Mouse (Mus musculus): Measurements from ENCODE around the gene Dscaml1.

Dscaml1 gene

GRCm38 (mm10) chr9:45458363-45458762 lies 31.9 kb downstream of the Dscaml1 start:
- no peak for DNase-seq

GRCm38 (mm10) chr9:45465396-45466019 lies 39.1 kb downstream of the Dscaml1 start:
- DNase-seq: no peak

- no peak for DNase-seq
Measured at GRCm38 (mm10) chr9:45468235-45468634, 41.8 kb downstream of the Dscaml1 start.

- peak; percentile 36 for DNase-seq
Measured at GRCm38 (mm10) chr9:45470746-45471471, 44.5 kb downstream of the Dscaml1 start.

GRCm38 (mm10) chr9:45471691-45472090 lies 45.3 kb downstream of the Dscaml1 start:
- DNase-seq: no peak

- no peak for DNase-seq
Measured at GRCm38 (mm10) chr9:45474874-45475273, 48.4 kb downstream of the Dscaml1 start.

GRCm38 (mm10) chr9:45480936-45481335 lies 54.5 kb downstream of the Dscaml1 start:
- no peak for DNase-seq

- DNase-seq: peak; percentile 5
Measured at GRCm38 (mm10) chr9:45486665-45487074, 60.2 kb downstream of the Dscaml1 start.

GRCm38 (mm10) chr9:45487179-45487801 lies 60.9 kb downstream of the Dscaml1 start:
- no peak for DNase-seq

- no peak for DNase-seq
Measured at GRCm38 (mm10) chr9:45490899-45491298, 64.5 kb downstream of the Dscaml1 start.

- DNase-seq: no peak
Measured at GRCm38 (mm10) chr9:45494889-45495288, 68.5 kb downstream of the Dscaml1 start.

- DNase-seq: no peak
Measured at GRCm38 (mm10) chr9:45496340-45496739, 69.9 kb downstream of the Dscaml1 start.

GRCm38 (mm10) chr9:45496944-45497343 lies 70.5 kb downstream of the Dscaml1 start:
- DNase-seq: no peak

GRCm38 (mm10) chr9:45499267-45499666 lies 72.8 kb downstream of the Dscaml1 start:
- no peak for DNase-seq

GRCm38 (mm10) chr9:45500071-45500595 lies 73.7 kb downstream of the Dscaml1 start:
- DNase-seq: no peak

GRCm38 (mm10) chr9:45501295-45501927 lies 75.0 kb downstream of the Dscaml1 start:
- DNase-seq: no peak

GRCm38 (mm10) chr9:45501963-45502641 lies 75.7 kb downstream of the Dscaml1 start:
- DNase-seq: no peak

- no peak for DNase-seq
Measured at GRCm38 (mm10) chr9:45504977-45505376, 78.5 kb downstream of the Dscaml1 start.

GRCm38 (mm10) chr9:45505487-45505939 lies 79.1 kb downstream of the Dscaml1 start:
- no peak for DNase-seq

- peak; percentile 29 for DNase-seq
Measured at GRCm38 (mm10) chr9:45507482-45507881, 81.1 kb downstream of the Dscaml1 start.

GRCm38 (mm10) chr9:45510806-45511546 lies 84.5 kb downstream of the Dscaml1 start:
- DNase-seq: no peak

Data from kidney, adult 9 months (tissue).